Comparison of ENCODE assay signal across 27 mouse cellular contexts in genomic region chr16:27017309-27017708, GRCm38 (mm10). TPM values are rescaled to one million over a fixed set of nuclear protein-coding genes. Genes with fewer than 3 reads are reported as not detected.
A peak's percentile ranks its signal among the peaks of the same experiment; 100 is the strongest.
DNase-seq lines count a peak whose midpoint lies in the region; ATAC-seq lines count a peak whose summit lies in the region.
"Had no signal": no experiment of that assay in that cellular context is flagged by ENCODE, and none has a peak within 500 bp of the region (broad histone marks: within the 10 kb centered on the region; RNA-seq: fewer than 3 reads in every experiment).

No protein-coding gene starts in this region.

- ATAC-seq in forebrain, embryonic 15.5 days (replicated peaks): 0 out of 2 replicates have a peak, but pooled peaks have one; percentile 51
- ATAC-seq in forebrain, embryonic 12.5 days (ENCODE audit: low FRiP score): no peak
- ATAC-seq in limb, embryonic 11.5 days (ENCODE audit: insufficient number of reproducible peaks, low FRiP score, low TSS enrichment, low read depth): 0 out of 2 replicates have a peak, but pooled peaks have one; percentile 54
- ATAC-seq in limb, embryonic 12.5 days (ENCODE audit: insufficient number of reproducible peaks, insufficient read depth, low FRiP score, low TSS enrichment, low read depth): 0 out of 2 replicates have a peak, but pooled peaks have one; percentile 52
- ATAC-seq: liver, postnatal 0 days; Patski had no signal

- no peak overlapping the region for H3K4me2 ChIP-seq in forebrain, embryonic 15.5 days (replicated peaks)
- H3K4me2 ChIP-seq in forebrain, embryonic 12.5 days: no peak overlapping the region
- no peak overlapping the region for H3K4me2 ChIP-seq in limb, embryonic 11.5 days (ENCODE audit: low read depth, severe bottlenecking)
- H3K4me2 ChIP-seq in limb, embryonic 12.5 days: no peak overlapping the region; the same call in 1 of the 2 replicates
- H3K4me2 ChIP-seq: embryonic facial prominence, embryonic 12.5 days; heart, embryonic 15.5 days; neural tube, embryonic 15.5 days; stomach, embryonic 15.5 days had no signal

- H3K4me3 ChIP-seq in forebrain, embryonic 15.5 days: no peak overlapping the region
- no peak overlapping the region for H3K4me3 ChIP-seq in forebrain, embryonic 12.5 days (replicated peaks)
- no peak overlapping the region for H3K4me3 ChIP-seq in limb, embryonic 11.5 days (ENCODE audit: low read depth, low read length)
- H3K4me3 ChIP-seq in limb, embryonic 10.5 days: no peak overlapping the region
- no peak overlapping the region for H3K4me3 ChIP-seq in limb, embryonic 12.5 days (replicated peaks)
- H3K4me3 ChIP-seq: embryonic facial prominence, embryonic 12.5 days; erythroblast, embryonic 14.5 days; heart, embryonic 15.5 days; neural tube, embryonic 15.5 days; stomach, embryonic 15.5 days had no signal

- H3K9ac ChIP-seq in forebrain, embryonic 15.5 days (replicated peaks): no peak overlapping the region
- H3K9ac ChIP-seq in forebrain, embryonic 12.5 days: no peak overlapping the region
- no peak overlapping the region for H3K9ac ChIP-seq in limb, embryonic 11.5 days (ENCODE audit: low read length)
- no peak overlapping the region for H3K9ac ChIP-seq in limb, embryonic 12.5 days (replicated peaks)
- H3K9ac ChIP-seq: embryonic facial prominence, embryonic 12.5 days; heart, embryonic 15.5 days; liver, postnatal 0 days; neural tube, embryonic 15.5 days; stomach, embryonic 15.5 days had no signal

- no peaks in the 10 kb centered on the region for H3K4me1 ChIP-seq in forebrain, embryonic 15.5 days
- H3K4me1 ChIP-seq in forebrain, embryonic 12.5 days: no peaks in the 10 kb centered on the region
- no peaks in the 10 kb centered on the region for H3K4me1 ChIP-seq in limb, embryonic 11.5 days (ENCODE audit: control insufficient read depth, insufficient read depth, low read length)
- peaks cover 7% of the 10 kb centered on the region; the same call in 1 of the 2 replicates for H3K4me1 ChIP-seq in limb, embryonic 10.5 days
- H3K4me1 ChIP-seq in limb, embryonic 12.5 days (replicated peaks): peaks cover 9% of the 10 kb centered on the region
- H3K4me1 ChIP-seq: embryonic facial prominence, embryonic 12.5 days; heart, embryonic 15.5 days; neural tube, embryonic 15.5 days; stomach, embryonic 15.5 days had no signal

- WGBS in forebrain, embryonic 15.5 days: 25% methylated on average over 4 of the region's 4 CpGs
- 37% methylated on average over 4 of the region's 4 CpGs for WGBS in forebrain, embryonic 12.5 days
- 34% methylated on average over 4 of the region's 4 CpGs for WGBS in limb, embryonic 11.5 days
- 45% methylated on average over 4 of the region's 4 CpGs for WGBS in limb, embryonic 10.5 days
- 23% methylated on average over 4 of the region's 4 CpGs for WGBS in limb, embryonic 12.5 days

- DNase-seq in cerebellum, adult 11 months: peak; percentile 1
- DNase-seq in cerebellum, adult 8-10 months: no peak
- no peak for DNase-seq in limb, embryonic 11.5 days (ENCODE audit: low spot score)
- DNase-seq in limb, embryonic 10.5 days (ENCODE audit: low spot score): no peak
- DNase-seq in spleen, postnatal 36 days (ENCODE audit: low spot score in 2 of 2): no peak
- DNase-seq: adrenal gland, adult 8-10 months; gastrocnemius, postnatal 25 days; heart, postnatal 4 days; kidney, postnatal 36 days; layer of hippocampus, adult 9-11 months; liver, postnatal 0 days; lung, postnatal 10 days; midbrain, embryonic 14.5 days; right cerebral cortex, postnatal 25 days; thymus, adult 2 months had no signal

- H3K27ac ChIP-seq in forebrain, embryonic 15.5 days (replicated peaks): no peak overlapping the region
- H3K27ac ChIP-seq in forebrain, embryonic 12.5 days: no peak overlapping the region
- H3K27ac ChIP-seq in limb, embryonic 11.5 days (replicated peaks; ENCODE audit: low read depth, low read length): no peak overlapping the region
- no peak overlapping the region for H3K27ac ChIP-seq in limb, embryonic 10.5 days
- H3K27ac ChIP-seq in limb, embryonic 12.5 days: peak overlapping the region; percentile 45; the same call in 1 of the 2 replicates
- H3K27ac ChIP-seq: embryonic facial prominence, embryonic 12.5 days; heart, embryonic 15.5 days; neural tube, embryonic 15.5 days; stomach, embryonic 15.5 days had no signal

- no peaks in the 10 kb centered on the region for H3K27me3 ChIP-seq in forebrain, embryonic 15.5 days
- no peaks in the 10 kb centered on the region for H3K27me3 ChIP-seq in forebrain, embryonic 12.5 days
- H3K27me3 ChIP-seq in limb, embryonic 11.5 days (ENCODE audit: control insufficient read depth, insufficient read depth, low read length): no peaks in the 10 kb centered on the region
- H3K27me3 ChIP-seq in limb, embryonic 10.5 days (ENCODE audit: low read depth, poor library complexity, severe bottlenecking): no peaks in the 10 kb centered on the region
- H3K27me3 ChIP-seq in limb, embryonic 12.5 days: no peaks in the 10 kb centered on the region
- H3K27me3 ChIP-seq: embryonic facial prominence, embryonic 12.5 days; heart, embryonic 15.5 days; neural tube, embryonic 15.5 days; stomach, embryonic 15.5 days had no signal

- H3K9me3 ChIP-seq in forebrain, embryonic 15.5 days: no peaks in the 10 kb centered on the region
- no peaks in the 10 kb centered on the region for H3K9me3 ChIP-seq in forebrain, embryonic 12.5 days
- H3K9me3 ChIP-seq in limb, embryonic 11.5 days (ENCODE audit: control insufficient read depth, low read length): no peaks in the 10 kb centered on the region
- no peaks in the 10 kb centered on the region for H3K9me3 ChIP-seq in limb, embryonic 10.5 days (replicated peaks)
- no peaks in the 10 kb centered on the region for H3K9me3 ChIP-seq in limb, embryonic 12.5 days
- H3K9me3 ChIP-seq: embryonic facial prominence, embryonic 12.5 days; heart, embryonic 15.5 days; neural tube, embryonic 15.5 days; stomach, embryonic 15.5 days had no signal

- H3K36me3 ChIP-seq in forebrain, embryonic 15.5 days: no peaks in the 10 kb centered on the region
- no peaks in the 10 kb centered on the region for H3K36me3 ChIP-seq in forebrain, embryonic 12.5 days (replicated peaks)
- no peaks in the 10 kb centered on the region for H3K36me3 ChIP-seq in limb, embryonic 11.5 days (ENCODE audit: control insufficient read depth, insufficient read depth, low read length)
- H3K36me3 ChIP-seq in limb, embryonic 10.5 days: no peaks in the 10 kb centered on the region
- H3K36me3 ChIP-seq in limb, embryonic 12.5 days: no peaks in the 10 kb centered on the region
- H3K36me3 ChIP-seq: embryonic facial prominence, embryonic 12.5 days; heart, embryonic 15.5 days; neural tube, embryonic 15.5 days; stomach, embryonic 15.5 days had no signal

RNA-seq across cellular contexts. Expression of gene Gmnc, which starts 25.9 kb away (rescaled TPM):
- polyA plus RNA-seq in forebrain, embryonic 15.5 days (2015; fragmentation: Nextera tagmentation; extraction: Ambion mirVana): 0.09 and 0.36 TPM in 2 replicates
- 0.97 and 1.4 TPM in 2 replicates for polyA plus RNA-seq in forebrain, embryonic 12.5 days (2016; fragmentation: Nextera tagmentation; extraction: Ambion mirVana)
- polyA plus RNA-seq in limb, embryonic 11.5 days (2014; fragmentation: Nextera tagmentation; extraction: Ambion mirVana): 0.07 and 0.13 TPM in 2 replicates
- polyA plus RNA-seq in limb, embryonic 10.5 days (2016; fragmentation: Nextera tagmentation; extraction: Ambion mirVana): not detected in 2 replicates
- polyA plus RNA-seq in limb, embryonic 12.5 days (2016; fragmentation: Nextera tagmentation; extraction: Ambion mirVana): 0.14 and 0.24 TPM in 2 replicates
- polyA plus RNA-seq: erythroblast, embryonic 14.5 days; heart, embryonic 15.5 days; intestine, embryonic 14.5 days; liver, adult 2 months; liver, postnatal 0 days; Patski; spleen, adult 2 months had no signal
